Mouse (Mus musculus) testis, adult 2 months (tissue): ENCODE data around the gene Olfr1454.

Experiments
- CTCF ChIP-seq: fragments of 200-500 bp; IDR thresholded peaks from 2 replicates; pipeline ENCODE4 v1.5.1; 2012; ENCODE audit warnings: low read depth, mild to moderate bottlenecking, inconsistent platforms, low read length, moderate library complexity; ENCODE audit not compliant: control insufficient read depth, insufficient read depth, insufficient replicate concordance
- POLR2A ChIP-seq: fragments of 200-500 bp; IDR thresholded peaks from 2 replicates; pipeline ENCODE4 v1.6.1; 2012; ENCODE audit warnings: low read depth, mild to moderate bottlenecking, inconsistent platforms, low read length, moderate library complexity; ENCODE audit not compliant: control insufficient read depth

DNA sequence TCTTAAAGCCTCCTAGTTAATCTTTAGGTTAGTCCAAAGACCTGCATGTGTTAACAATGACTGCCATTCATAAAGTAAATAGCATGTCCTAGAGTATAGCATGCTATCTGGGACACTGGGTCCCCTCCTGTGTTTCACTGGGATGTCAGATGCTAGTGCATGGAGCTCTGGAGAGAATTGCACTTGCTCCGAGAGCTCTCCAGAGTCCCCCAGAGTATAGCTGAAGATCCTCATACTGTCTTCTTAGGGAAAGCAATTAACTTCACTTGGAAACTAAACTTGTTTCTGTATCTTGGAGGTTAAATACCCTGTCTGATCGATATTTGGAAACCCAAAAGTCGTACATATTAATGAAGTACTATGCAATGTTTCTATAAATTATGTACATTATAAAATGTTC lies 46.3 kb downstream of the Olfr1454 start, which contains the start of gene Olfr1458:
- TF ChIP-seq CTCF (no peak), POLR2A (no peak)
